Mouse (Mus musculus): ENCODE results near the gene Ammecr1.

Ammecr1 gene

GRCm38 (mm10) chrX:142914208-142914607 lies 52.3 kb downstream of the Ammecr1 start:
- no peak for DNase-seq (ENCODE audit: low read depth, low spot score)

- no peak for DNase-seq (ENCODE audit: low read depth, low spot score)
Measured at GRCm38 (mm10) chrX:142903854-142904253, 62.7 kb downstream of the Ammecr1 start.

- no peak for DNase-seq (ENCODE audit: low read depth, low spot score)
Measured at GRCm38 (mm10) chrX:142902599-142902998, 63.9 kb downstream of the Ammecr1 start.

- DNase-seq (ENCODE audit: low read depth, low spot score): no peak
Measured at GRCm38 (mm10) chrX:142901915-142902314, 64.6 kb downstream of the Ammecr1 start.

- no peak for DNase-seq (ENCODE audit: low read depth, low spot score)
Measured at GRCm38 (mm10) chrX:142898295-142898887, 68.1 kb downstream of the Ammecr1 start.

- DNase-seq (ENCODE audit: low read depth, low spot score): no peak
Measured at GRCm38 (mm10) chrX:142897477-142898000, 69.0 kb downstream of the Ammecr1 start.

GRCm38 (mm10) chrX:142895316-142895715 lies 71.2 kb downstream of the Ammecr1 start:
- DNase-seq (ENCODE audit: low read depth, low spot score): no peak

GRCm38 (mm10) chrX:142885962-142886361 lies 80.6 kb downstream of the Ammecr1 start:
- DNase-seq (ENCODE audit: low read depth, low spot score): no peak

- no peak for DNase-seq (ENCODE audit: low read depth, low spot score)
Measured at GRCm38 (mm10) chrX:142883593-142883992, 82.9 kb downstream of the Ammecr1 start.

- DNase-seq (ENCODE audit: low read depth, low spot score): no peak
Measured at GRCm38 (mm10) chrX:142882255-142882654, 84.3 kb downstream of the Ammecr1 start.

GRCm38 (mm10) chrX:142869844-142870243 lies 96.7 kb downstream of the Ammecr1 start:
- no peak for DNase-seq (ENCODE audit: low read depth, low spot score)

- DNase-seq (ENCODE audit: low read depth, low spot score): no peak
Measured at GRCm38 (mm10) chrX:142848032-142848431, 118.5 kb downstream of the Ammecr1 start.

- no peak for DNase-seq (ENCODE audit: low read depth, low spot score)
Measured at GRCm38 (mm10) chrX:142846266-142846665, 120.3 kb downstream of the Ammecr1 start.

GRCm38 (mm10) chrX:142841916-142842315 lies 124.6 kb downstream of the Ammecr1 start:
- DNase-seq (ENCODE audit: low read depth, low spot score): no peak

GRCm38 (mm10) chrX:142839411-142839810 lies 127.1 kb downstream of the Ammecr1 start:
- DNase-seq (ENCODE audit: low read depth, low spot score): no peak

- no peak for DNase-seq (ENCODE audit: low read depth, low spot score)
Measured at GRCm38 (mm10) chrX:142838841-142839240, 127.7 kb downstream of the Ammecr1 start.

GRCm38 (mm10) chrX:142837316-142837715 lies 129.2 kb downstream of the Ammecr1 start:
- no peak for DNase-seq (ENCODE audit: low read depth, low spot score)

GRCm38 (mm10) chrX:142836399-142836798 lies 130.1 kb downstream of the Ammecr1 start:
- DNase-seq (ENCODE audit: low read depth, low spot score): no peak

GRCm38 (mm10) chrX:142834807-142835206 lies 131.7 kb downstream of the Ammecr1 start:
- no peak for DNase-seq (ENCODE audit: low read depth, low spot score)

- DNase-seq (ENCODE audit: low read depth, low spot score): no peak
Measured at GRCm38 (mm10) chrX:142833164-142833796, 133.2 kb downstream of the Ammecr1 start.

- DNase-seq (ENCODE audit: low read depth, low spot score): no peak
Measured at GRCm38 (mm10) chrX:142832221-142832620, 134.3 kb downstream of the Ammecr1 start.

- no peak for DNase-seq (ENCODE audit: low read depth, low spot score)
Measured at GRCm38 (mm10) chrX:142830572-142830971, 136.0 kb downstream of the Ammecr1 start.

GRCm38 (mm10) chrX:142829866-142830470 lies 136.6 kb downstream of the Ammecr1 start:
- no peak for DNase-seq (ENCODE audit: low read depth, low spot score)
